Mouse (Mus musculus) A20 (cell line): ENCODE measurements around the gene Etv6.
A peak's percentile ranks its signal among the peaks of the same experiment; 100 is the strongest.

Source experiments
- DNase-seq: peaks from one replicate; pipeline ENCODE4 v3.0.0-alpha.2; 2011; ENCODE audit warnings: low read depth, low spot score

Etv6 gene

DNA sequence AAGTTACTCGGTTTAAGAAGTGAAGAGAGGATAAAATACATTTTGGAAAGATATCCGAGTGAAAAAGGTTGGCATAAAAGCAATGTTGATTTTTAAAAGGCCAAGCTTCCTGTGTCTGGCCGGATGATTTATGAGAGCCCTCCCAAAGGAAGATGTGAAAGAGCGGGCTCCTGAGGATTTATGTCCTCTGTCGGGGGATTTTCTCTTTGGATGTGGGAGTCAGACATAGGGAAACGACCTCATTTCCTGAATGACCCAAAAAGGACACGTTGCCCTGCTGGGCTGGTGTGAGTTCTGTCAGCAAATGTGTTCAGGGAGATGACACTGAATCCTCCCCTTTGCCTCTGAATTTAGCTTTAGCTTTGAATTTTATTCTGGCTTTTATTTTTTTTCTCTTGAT is 8.0 kb downstream of the Etv6 start:
- DNase-seq: no peak

DNA sequence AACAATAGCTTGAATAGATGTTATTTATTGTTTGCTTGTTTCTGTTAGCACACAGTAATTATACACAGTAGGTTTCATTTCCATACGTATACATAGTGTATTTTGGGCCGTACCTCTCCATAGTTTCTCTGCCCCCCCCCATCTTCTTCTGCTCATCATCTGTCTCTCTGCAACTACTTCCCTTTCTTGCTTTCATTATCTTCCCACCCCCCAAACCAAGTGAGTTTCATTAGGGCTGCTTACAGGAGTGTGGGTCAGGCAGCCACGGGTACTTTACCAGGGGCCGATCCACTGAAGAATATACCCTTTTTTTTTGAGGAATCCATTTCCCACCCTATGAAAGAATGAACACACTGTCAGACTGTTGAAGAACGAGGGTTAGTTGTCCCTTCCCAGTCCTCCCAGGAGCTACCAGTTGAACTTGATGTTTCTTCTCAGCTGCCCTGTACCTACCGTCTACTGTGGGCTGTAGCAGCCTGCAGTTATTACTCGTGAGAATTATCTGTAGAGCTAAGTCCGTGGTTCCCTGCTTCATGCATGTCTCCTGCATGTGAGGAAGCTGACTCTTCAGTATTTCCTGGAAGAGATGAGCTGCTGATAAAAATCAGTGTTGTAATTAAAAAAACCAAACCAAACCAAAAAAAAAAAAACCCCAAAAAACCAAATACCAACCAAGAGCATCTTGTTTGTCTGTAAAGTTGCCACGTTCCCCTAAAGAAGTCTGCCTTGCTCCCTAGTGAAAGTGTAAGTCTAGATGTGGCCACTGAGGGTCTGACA is 9.8 kb downstream of the Etv6 start:
- peak; percentile 68 for DNase-seq

DNA sequence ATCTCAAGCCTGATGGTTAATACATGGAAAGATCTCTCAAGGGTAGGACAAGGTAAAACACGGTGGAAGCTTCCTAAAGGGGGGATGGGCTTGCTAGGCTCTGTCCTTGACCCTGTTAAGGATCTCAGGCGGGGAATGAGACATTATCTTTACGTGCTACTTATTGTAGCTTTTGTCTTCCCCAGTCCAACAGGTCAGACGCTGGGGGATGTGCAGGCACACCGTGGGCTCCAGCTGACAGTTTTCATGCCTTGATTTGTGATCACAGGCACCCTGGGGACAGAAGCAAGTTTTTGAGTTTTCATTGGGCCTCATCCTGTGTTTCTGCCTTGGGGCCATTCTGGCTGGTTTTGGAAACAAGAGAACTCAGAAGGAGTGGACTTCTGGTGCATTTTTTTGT is 10.6 kb downstream of the Etv6 start:
- no peak for DNase-seq

DNA sequence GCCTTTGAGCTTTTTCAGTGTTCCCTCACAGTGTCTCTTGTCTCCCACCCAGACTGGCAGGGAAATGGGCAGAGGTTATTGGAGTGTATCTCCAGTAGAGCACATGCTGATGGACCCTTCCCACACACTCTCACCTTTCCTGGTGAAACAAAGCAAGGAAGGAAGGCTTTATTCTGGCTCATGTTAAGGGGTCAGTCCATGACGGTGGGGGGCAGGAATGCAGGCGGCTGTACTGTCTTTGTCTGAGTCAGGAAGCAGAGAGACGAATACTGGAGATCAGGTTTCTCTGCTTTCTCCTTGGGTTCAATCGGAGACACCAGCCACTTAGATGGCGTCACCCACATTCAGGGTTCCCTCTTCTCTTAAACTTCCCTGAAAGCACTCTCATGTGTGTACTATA is 11.7 kb downstream of the Etv6 start:
- no peak for DNase-seq

DNA sequence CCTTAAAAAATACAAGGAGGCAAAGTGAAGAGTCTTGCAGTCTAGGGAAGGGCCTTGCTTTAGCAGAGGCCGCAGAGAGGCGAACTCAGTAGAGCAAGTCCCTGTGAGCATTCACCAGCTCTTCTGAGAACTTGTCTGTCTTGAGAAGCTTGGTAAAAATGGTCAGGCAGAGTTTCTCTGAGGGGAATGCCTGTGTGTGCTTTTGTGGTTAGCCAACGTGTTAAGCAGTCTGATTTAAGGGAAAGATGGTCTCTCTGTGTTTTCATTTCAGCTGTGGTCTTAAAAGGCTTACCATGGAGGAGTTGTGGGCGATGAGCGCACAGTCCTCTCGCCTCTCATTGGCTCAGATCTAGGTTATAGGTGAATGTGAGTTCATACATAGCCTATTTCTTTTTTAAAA is 12.5 kb downstream of the Etv6 start:
- DNase-seq: no peak

DNA sequence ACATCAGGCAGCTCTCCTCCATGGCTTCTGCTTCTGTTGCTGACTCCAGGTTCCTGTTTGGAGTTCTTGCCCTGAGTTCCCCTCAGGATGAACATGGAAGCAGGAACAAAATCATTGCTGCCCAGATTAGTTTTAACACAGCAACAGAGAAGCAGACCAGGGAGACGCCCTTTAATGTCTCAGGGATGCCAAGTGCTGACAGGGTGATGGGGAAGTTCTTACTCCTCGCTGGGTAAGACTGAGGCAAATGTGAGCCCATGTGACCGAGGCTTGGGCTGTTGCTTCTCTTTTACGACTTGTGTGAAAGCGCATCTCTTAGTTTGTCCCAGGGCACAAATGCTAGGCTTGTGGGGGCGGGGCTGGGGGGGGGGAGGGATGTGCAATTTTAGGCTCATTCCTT is 13.5 kb downstream of the Etv6 start:
- DNase-seq: no peak

DNA sequence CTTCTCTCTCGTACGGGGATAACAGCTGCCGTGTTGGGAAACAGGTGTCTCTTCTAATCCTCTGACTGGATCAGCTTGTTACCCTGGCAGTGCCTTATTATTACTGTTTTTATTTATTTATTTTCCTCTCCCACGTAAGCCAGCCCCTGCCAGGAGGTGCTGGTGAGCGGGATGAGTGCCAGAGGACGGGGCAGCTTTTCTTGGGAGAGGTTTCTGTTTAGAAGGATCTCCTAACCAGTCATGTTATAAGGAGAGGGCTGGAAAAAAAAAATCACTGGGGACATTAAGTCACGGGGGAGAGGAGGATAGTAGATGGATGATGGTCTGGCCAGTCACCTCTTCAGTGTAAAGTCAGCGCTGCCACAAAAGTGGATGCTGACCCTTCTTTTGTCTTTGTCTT is 15.0 kb downstream of the Etv6 start:
- no peak for DNase-seq

DNA sequence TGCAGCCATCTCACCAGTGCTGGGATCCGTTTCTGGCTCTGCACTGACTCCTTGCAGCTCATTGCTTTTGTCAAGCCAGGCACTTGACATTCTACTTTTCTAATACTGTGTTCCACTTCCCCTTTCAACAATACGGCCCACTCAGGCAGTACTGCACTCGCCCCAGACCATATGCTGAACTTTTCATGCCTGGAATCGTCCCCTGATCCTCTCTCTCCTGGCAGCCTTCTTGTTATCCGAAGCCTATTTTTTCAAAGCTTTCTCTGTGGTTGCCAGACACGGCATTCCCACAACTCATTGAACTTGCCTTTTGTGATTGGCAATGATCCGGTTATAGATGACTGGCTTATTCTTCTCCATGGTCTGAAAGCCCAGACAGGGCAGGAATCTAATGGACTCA is 16.4 kb downstream of the Etv6 start:
- peak; percentile 57 for DNase-seq

DNA sequence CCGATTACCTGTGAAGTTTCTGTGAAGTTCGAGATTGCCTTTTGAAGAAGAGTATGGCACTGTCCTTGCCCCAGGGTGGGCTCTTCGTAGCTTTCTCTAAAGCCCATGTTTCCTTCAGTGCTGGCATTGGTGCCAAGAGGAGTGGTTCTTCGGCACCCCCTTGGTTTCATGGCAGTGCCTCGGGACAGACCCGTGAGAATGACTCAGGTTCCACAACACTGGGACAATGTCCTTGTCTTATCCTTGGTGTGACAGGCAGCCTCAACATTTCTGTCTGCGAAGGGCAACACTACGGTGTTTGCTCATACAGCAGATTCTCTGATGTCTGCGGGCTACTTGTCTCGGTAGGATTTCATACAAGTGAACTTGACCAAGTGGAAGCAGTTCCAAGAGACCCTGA is 17.6 kb downstream of the Etv6 start:
- no peak for DNase-seq

DNA sequence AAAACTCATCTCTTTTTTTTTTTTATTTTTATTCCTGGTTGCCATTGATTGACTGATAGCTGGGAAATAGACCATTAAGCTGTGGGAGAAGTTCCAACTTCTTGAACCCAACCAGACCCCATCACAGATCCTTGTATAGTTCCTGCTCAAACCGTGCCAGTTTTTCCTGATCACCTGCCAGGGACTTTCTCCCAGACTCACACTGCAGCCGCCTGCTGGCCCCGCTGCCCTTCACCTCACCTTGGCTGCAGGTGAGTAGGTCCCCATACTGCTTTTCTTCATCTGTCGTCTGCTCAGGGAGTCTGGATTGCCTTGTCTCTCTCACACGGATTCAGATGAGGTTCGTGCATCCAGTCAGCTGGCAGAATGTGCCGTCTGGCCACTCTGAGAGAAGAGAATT is 18.1 kb downstream of the Etv6 start:
- DNase-seq: no peak

DNA sequence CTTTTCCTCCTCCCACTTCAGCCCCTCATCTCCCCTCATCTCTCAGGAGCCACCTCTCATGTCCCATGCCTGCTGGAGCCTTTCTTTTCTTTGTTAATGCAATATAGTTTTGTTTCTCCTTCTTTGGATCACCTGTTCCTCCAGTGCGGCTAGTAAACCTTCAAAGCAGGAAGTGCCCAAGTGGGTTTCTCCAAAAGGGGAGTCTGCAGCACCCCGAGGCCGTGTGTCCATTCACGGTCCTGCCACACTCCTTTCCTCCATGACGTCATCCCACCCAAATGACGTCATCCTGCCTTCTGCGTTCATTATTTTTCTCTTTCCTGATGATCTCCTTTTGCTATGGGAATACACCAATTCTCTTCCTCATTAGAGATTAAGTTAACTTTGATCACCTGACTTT is 20.1 kb downstream of the Etv6 start:
- no peak for DNase-seq

DNA sequence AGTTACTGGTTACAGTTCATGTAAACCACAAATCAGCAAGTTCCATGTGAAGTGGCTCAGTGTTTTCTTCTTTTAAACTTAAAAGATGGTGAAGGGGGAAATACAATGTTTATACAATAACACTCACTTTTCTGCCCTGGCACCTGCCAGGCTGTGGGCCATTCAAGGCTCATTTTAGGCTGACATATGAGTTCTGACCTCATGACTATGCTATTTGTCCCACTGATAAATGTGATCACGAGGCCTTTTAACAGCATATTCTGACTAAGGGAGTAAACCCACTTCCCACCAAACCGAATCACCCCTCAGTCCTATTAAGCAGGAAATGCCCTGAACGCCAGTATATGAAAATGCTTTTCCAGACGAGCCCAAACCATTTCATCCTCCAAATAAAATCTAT is 23.0 kb downstream of the Etv6 start:
- no peak for DNase-seq

DNA sequence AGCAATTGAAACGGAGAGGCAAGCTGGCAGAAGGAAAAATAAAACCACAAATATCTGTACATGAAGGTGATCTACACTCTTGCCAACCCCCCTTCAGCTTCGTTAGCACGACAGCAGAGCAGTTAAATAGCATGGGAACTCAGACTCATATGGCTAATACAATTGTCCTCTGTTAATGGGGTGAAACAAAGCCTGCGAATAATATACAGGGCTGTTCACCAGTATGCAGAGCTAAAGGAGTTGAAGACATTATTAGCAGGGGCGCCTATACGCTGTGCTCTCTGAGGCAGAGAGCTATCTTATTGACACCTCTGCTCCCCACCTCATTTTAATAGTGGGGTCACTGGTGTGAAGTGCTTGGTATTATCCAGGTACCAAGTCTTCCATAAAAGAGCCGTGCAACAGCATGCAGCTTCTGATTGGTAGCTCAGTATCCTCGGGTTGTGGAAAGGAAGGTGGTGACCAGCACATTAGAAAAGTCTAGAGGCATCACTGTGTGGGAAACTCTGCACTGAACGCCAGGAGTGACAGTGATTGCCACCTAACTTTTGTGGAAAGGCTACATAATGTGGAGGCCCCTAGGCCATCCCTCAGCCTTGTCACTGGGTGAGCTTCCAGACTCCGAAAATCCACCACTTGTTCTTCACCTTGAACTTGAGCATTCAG is 23.5 kb downstream of the Etv6 start:
- DNase-seq: no peak

DNA sequence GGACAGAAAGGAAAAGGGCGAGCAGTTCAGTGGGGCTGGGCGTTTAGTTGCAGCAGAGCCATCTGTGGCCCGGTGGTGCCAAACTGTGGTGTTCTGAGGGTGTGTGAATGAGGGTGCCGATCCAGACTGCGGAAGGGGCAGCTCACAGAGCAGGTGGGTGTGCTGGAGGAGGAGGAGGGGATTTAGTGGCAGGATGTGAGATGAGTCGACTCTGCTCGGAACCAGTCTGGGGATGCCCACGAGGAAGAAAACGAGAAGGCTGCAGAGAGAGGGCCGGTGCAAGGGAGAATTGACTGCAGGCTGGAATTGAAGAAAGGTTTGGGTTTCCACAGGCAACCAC is 24.0 kb downstream of the Etv6 start:
- DNase-seq: no peak

DNA sequence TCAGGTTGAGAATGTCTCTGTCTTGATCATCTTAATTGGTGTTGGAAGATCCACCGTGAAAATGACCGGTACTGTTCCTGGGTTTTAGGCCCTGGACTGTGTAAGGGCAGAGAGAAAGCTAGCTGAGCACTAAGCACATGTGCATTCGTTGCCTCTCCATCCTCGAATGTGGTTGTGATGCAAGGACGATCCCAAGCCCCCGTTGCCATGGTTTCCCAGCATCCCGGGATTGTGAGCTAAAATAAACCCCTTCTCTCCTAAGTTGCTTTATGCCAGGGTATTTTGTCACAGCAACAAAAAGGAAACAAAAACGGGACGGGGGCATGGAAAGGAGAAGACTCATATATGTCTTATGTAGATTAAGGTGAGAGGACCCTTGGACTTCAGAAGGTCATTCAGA is 24.5 kb downstream of the Etv6 start:
- DNase-seq: no peak

DNA sequence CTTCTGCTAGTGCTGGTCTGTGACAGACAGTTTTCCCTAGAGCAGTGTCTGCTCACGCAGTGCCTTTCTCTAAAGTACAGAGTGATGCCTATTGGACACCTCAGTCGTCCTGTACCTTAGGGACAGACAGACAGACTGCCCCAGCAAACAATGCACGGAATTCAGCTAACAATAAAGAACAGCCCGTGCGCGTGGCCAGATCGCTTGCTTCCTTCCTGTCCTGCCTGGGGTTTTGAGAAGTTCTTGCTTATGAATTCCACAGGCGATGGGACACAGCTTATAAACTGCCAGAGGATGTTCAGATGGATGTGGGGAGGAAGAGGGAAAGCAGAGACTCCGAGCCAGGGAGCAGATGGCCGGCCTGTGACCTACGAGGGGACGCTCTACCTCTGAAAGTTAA is 25.3 kb downstream of the Etv6 start:
- DNase-seq: no peak

DNA sequence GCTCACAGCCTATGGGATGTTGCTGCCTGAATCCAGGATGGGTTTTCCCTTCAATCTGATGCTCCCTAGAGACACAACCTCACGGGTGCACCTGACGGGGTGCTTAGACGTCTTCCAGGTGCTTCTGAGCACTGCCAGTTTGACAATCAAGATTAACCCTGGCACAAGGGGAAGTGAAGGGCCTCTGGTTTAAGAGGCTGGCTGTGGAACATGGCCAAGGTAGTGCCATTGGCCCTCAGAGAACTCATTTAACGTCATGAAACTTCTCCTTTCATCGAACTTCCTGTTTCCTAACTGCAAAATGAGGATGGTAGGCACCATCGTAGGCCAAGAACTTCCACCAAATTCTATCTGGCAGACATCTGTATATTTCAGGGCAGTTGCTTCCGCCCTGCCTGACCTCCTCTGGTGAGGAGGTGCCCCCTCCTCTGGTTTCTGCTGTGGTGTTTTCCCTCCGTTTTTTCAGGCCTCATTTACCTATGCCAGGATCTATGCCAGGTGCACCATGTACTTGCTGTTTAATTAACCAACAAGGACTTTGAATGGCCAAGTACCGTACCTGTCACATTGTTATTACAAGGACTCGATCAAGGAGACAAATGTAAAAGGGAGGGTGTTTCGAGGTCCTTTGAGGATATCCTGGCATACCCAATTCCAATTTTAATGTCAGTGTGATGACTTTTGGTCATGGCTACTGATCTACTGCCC is 29.7 kb downstream of the Etv6 start:
- peak; percentile 56 for DNase-seq

DNA sequence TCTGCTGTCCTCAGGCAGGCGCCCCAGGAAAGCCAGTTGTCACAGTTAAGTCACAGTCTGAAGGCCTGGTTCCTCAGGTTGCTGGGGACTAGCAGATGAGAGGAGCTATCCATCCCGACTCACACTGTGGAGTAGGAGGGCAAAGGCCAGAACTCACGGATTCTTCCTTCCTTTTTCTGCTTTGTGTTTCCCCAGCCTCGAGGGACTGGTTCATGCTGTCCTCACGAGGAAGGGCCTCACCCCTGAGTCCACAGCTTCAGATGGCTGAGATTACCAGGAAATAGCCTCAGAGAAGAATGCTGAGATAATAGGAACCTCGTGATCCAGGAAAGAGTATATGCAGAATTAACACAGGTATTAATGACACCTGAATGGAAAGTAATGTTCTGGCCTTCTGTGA is 30.6 kb downstream of the Etv6 start:
- DNase-seq: no peak

DNA sequence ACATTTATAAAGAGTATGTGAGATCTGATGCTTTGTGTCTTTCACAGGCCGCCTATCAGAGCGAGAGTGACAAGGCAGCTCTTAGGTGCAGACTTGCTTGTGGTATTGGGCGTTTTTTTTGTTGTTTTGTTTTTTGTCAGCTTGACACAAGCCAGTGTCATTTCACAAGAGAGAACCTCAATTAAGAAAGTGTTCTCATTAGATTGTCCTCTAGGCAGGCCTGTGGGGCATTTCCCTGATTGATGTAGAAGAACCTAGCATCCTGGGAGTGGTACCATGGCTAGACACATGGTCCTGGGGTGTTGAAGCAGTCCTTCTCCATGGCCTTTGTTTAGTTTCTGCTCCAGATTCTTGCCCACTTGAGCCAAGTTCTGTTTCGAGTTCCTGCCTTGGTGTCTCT is 31.5 kb downstream of the Etv6 start:
- no peak for DNase-seq

DNA sequence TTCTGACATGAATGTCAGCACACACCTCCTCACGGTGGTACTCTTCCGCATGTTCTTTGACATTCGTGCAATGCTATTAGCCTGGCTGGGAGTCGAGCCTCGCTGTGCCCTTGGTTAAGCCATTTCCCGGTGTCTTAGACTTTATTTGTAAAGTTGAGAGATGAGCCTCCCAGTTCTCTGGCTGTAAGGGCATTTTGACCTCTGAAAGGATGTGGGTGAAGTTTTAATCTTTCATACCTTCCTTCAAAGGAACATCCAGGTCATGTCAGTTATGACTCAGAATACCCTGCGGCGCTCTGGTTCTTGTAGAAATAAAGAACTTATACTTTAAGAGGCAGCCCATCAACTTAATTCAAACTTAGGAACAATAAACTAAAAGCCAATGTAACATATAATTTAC is 32.0 kb downstream of the Etv6 start:
- DNase-seq: no peak

DNA sequence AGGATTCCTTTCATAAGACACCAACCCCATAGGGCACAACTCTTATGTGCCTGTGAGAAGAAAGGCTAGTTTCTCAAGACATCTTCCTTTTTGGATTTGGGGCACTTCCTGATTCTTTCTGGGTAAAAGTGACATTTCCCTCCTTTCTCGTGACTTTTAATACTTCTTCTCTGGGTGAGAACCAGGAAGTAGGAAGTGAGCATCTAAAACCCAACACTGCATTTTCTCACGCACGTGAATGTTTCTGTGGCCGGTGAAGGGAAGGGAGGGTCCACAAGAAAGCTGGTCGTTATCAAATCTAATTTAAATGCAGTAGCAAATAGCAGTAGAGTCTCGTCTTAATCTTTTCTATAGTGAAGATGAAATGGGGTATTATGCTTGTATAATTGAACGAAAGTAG is 36.9 kb downstream of the Etv6 start:
- DNase-seq: no peak

DNA sequence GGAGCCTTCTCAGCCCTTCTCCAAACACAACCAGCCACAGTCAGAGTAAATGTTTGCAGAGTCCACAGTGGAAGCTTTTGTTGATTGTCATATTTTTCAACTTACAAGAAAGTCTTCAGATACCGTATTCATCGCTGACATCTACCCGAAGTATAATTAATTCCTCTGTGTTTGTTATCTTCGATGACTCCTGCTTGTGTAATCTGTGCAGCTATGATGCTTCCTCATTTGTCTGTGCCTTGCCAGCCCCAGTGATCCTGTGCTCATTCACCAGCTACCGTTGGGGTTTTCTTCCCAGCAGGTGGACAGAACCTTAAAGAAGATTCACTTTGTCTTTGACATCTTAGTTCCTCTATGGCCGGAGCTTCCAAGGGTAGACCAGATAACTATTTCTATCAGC is 37.4 kb downstream of the Etv6 start:
- DNase-seq: no peak

DNA sequence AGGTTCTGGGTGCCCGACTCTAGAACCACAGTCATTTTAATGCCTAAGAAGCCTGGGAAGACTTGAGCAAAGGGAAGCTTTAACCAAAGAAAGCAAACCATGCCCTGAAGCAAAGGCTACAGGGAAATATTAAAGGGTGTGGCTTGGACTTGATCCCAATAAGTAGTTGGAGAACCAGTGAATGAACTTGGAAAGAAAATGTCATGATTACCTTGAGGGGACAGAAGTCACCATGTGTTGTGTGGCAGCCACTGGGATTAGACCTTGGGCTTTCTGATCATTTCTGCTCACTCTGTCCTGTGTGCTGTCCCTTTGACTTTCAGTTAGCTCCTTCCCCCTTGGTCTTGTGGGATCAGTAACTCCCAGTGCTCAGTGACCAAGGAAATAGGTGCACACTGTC is 38.9 kb downstream of the Etv6 start:
- no peak for DNase-seq
